Mouse (Mus musculus) testis, adult 2 months (tissue): Measurements from ENCODE around the gene Art5.

Experiments
- CTCF ChIP-seq: fragments of 200-500 bp; IDR thresholded peaks from 2 replicates; pipeline ENCODE4 v1.5.1; 2012; ENCODE audit warnings: low read depth, mild to moderate bottlenecking, inconsistent platforms, low read length, moderate library complexity; ENCODE audit not compliant: control insufficient read depth, insufficient read depth, insufficient replicate concordance
- POLR2A ChIP-seq: fragments of 200-500 bp; IDR thresholded peaks from 2 replicates; pipeline ENCODE4 v1.6.1; 2012; ENCODE audit warnings: low read depth, mild to moderate bottlenecking, inconsistent platforms, low read length, moderate library complexity; ENCODE audit not compliant: control insufficient read depth

DNA sequence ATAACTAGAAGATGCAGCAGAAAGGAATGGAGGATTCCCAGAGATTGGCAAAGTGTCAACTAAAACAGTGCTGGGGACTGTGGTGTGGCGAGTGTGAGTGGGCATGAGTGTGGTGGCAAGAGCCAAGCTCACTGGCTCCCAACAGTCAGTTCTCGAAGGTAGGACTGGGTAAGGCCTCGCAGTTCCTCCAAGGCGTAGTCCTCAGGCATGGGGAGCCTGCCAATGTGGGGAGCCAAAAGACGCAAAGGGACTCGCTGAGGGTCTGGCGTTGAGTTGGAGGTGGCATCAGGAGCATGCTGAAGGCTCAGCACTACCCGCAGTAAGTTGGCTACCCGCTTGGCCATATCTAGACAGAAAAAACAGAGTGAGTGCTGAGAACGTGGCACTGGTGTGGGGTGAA lies 11.0 kb upstream of the Art5 start:
- TF ChIP-seq CTCF (no peak), POLR2A (no peak)
